Mouse (Mus musculus): ENCODE measurements around the gene Zfp784. TPM values are rescaled to one million over a fixed set of nuclear protein-coding genes. Genes with fewer than 3 reads are reported as not detected.
A peak's percentile ranks its signal among the peaks of the same experiment; 100 is the strongest.
"Not testable (repeated sequence)": the region's sequence is repeated elsewhere in the genome, so short reads cannot be mapped to it uniquely, and the experiment has no call there.

The Zfp784 gene
- polyA plus RNA-seq, 1 experiment from 2014 or later: 4.6 TPM

- H3K4me3 ChIP-seq (ENCODE audit: low read depth, low read length): peak overlapping the region; percentile 62
- H3K4me2 ChIP-seq: peak overlapping the region; percentile 66
- DNase-seq: peak; percentile 24
- peak overlapping the region; percentile 67 for H3K9ac ChIP-seq
- 46% methylated on average over 3 of the region's 3 CpGs for WGBS
- H3K27me3 ChIP-seq (ENCODE audit: insufficient read depth, low read length): no peaks in the 10 kb centered on the region
- H3K36me3 ChIP-seq (ENCODE audit: insufficient read depth): peaks cover 19% of the 10 kb centered on the region
- H3K27ac ChIP-seq (ENCODE audit: low read depth): peak overlapping the region; percentile 97
- no peaks in the 10 kb centered on the region for H3K4me1 ChIP-seq (ENCODE audit: insufficient read depth)
- ATAC-seq (ENCODE audit: insufficient read depth): no peak
- TF ChIP-seq CTCF (IDR thresholded peaks at IDR 0.05; ENCODE audit: low read depth): no peak
- H3K9me3 ChIP-seq (ENCODE audit: low read depth, low read length): no peaks in the 10 kb centered on the region
Observed at GRCm38 (mm10) chr7:5016057-5016456, 22.2 kb downstream of the Zfp784 start.

GRCm38 (mm10) chr7:5015118-5016001 is 22.9 kb downstream of the Zfp784 start, which contains the start of gene Gm44973:
Gene Gm44973, plus strand, starts transcription at chr7:5015496.
- H3K9ac ChIP-seq: peak within 1 kb of the TSS; percentile 76
- H3K27ac ChIP-seq (ENCODE audit: low read depth): peak within 1 kb of the TSS; percentile 97
- 1% methylated on average over 67 of the region's 76 CpGs for WGBS
- no peaks in the 10 kb centered on the region for H3K4me1 ChIP-seq (ENCODE audit: insufficient read depth)
- peak; percentile 95 for DNase-seq
- peak; percentile 77 for ATAC-seq (ENCODE audit: insufficient read depth)
- H3K27me3 ChIP-seq (ENCODE audit: insufficient read depth, low read length): no peaks in the 10 kb centered on the region
- H3K9me3 ChIP-seq (ENCODE audit: low read depth, low read length): no peaks in the 10 kb centered on the region
- H3K36me3 ChIP-seq (ENCODE audit: insufficient read depth): peaks cover 26% of the 10 kb centered on the region
- H3K4me2 ChIP-seq: peak within 1 kb of the TSS; percentile 66
- H3K4me3 ChIP-seq (ENCODE audit: low read depth, low read length): peak within 1 kb of the TSS; percentile 62
- no peak for TF ChIP-seq CTCF (IDR thresholded peaks at IDR 0.05; ENCODE audit: low read depth)

- Histone ChIP-seq H3K9me3 (ENCODE audit: low read depth, low read length) (no peaks in the 10 kb centered on the region), H3K4me3 (ENCODE audit: low read depth, low read length) (peak within 1 kb of the TSS; percentile 62), H3K9ac (peak within 1 kb of the TSS; percentile 76), H3K27ac (ENCODE audit: low read depth) (peak within 1 kb of the TSS; percentile 97), H3K4me2 (peak within 1 kb of the TSS; percentile 66), H3K27me3 (ENCODE audit: insufficient read depth, low read length) (no peaks in the 10 kb centered on the region), H3K36me3 (ENCODE audit: insufficient read depth) (peaks cover 34% of the 10 kb centered on the region), H3K4me1 (ENCODE audit: insufficient read depth) (no peaks in the 10 kb centered on the region)
- under 1% methylated on average over 42 of the region's 42 CpGs for whole genome bisulfite sequencing
- peak; percentile 97 for DNase-seq
- no peak for TF ChIP-seq CTCF (IDR thresholded peaks at IDR 0.05; ENCODE audit: low read depth)
- ATAC-seq (ENCODE audit: insufficient read depth): peak; percentile 79
Observed at GRCm38 (mm10) chr7:5014251-5015117, 23.8 kb downstream of the Zfp784 start, which contains the start of the genes Zfp524 and Fiz1. Gene Zfp524, plus strand, starts transcription at chr7:5014415. Gene Fiz1, minus strand, starts transcription at chr7:5014697.

GRCm38 (mm10) chr7:5012681-5013513 is 25.3 kb downstream of the Zfp784 start:
- DNase-seq: no peak
- Histone ChIP-seq H3K9ac (0 out of 2 replicates have a peak overlapping the region, but pooled peaks have one; percentile 4), H3K4me1 (ENCODE audit: insufficient read depth) (no peaks in the 10 kb centered on the region), H3K27ac (ENCODE audit: low read depth) (no peak overlapping the region), H3K9me3 (ENCODE audit: low read depth, low read length) (no peaks in the 10 kb centered on the region), H3K4me3 (ENCODE audit: low read depth, low read length) (peak overlapping the region; percentile 62; the same call in 1 of the 2 replicates), H3K27me3 (ENCODE audit: insufficient read depth, low read length) (no peaks in the 10 kb centered on the region), H3K4me2 (peak overlapping the region; percentile 66), H3K36me3 (ENCODE audit: insufficient read depth) (peaks cover 50% of the 10 kb centered on the region)
- no peak for ATAC-seq (ENCODE audit: insufficient read depth)
- TF ChIP-seq CTCF (IDR thresholded peaks at IDR 0.05; ENCODE audit: low read depth): no peak
- WGBS: 86% methylated on average over 27 of the region's 27 CpGs

- H3K9me3 ChIP-seq (ENCODE audit: low read depth, low read length): no peaks in the 10 kb centered on the region
- H3K4me3 ChIP-seq (ENCODE audit: low read depth, low read length): no peak overlapping the region
- peaks cover 68% of the 10 kb centered on the region for H3K36me3 ChIP-seq (ENCODE audit: insufficient read depth)
- H3K27ac ChIP-seq (ENCODE audit: low read depth): no peak overlapping the region
- 94% methylated on average over 26 of the region's 26 CpGs for WGBS
- no peak for ATAC-seq (ENCODE audit: insufficient read depth)
- no peaks in the 10 kb centered on the region for H3K4me1 ChIP-seq (ENCODE audit: insufficient read depth)
- no peak for DNase-seq
- no peaks in the 10 kb centered on the region for H3K27me3 ChIP-seq (ENCODE audit: insufficient read depth, low read length)
- H3K4me2 ChIP-seq: no peak overlapping the region
- H3K9ac ChIP-seq: no peak overlapping the region
- TF ChIP-seq CTCF (IDR thresholded peaks at IDR 0.05; ENCODE audit: low read depth): no peak; the same call in 1 of the 2 replicates
Observed at GRCm38 (mm10) chr7:5008229-5008628, 30.0 kb downstream of the Zfp784 start.

- not testable (repeated sequence) for H3K4me3 ChIP-seq (ENCODE audit: low read depth, low read length); H3K27ac ChIP-seq (ENCODE audit: low read depth); H3K27me3 ChIP-seq (ENCODE audit: insufficient read depth, low read length); H3K9ac ChIP-seq; DNase-seq; H3K9me3 ChIP-seq (ENCODE audit: low read depth, low read length); H3K4me1 ChIP-seq (ENCODE audit: insufficient read depth); H3K4me2 ChIP-seq; ATAC-seq (ENCODE audit: insufficient read depth)
- WGBS: 66% methylated on average over 8 of the region's 8 CpGs
- H3K36me3 ChIP-seq (ENCODE audit: insufficient read depth): peaks cover 18% of the 10 kb centered on the region
Observed at GRCm38 (mm10) chr7:5002876-5003275, 35.4 kb downstream of the Zfp784 start.

All from lung, embryonic 14.5 days (tissue).